ENCODE assay signal across 10 mouse cellular contexts in genomic region chr8:87847796-87848195, GRCm38 (mm10).
A peak's percentile ranks its signal among the peaks of the same experiment; 100 is the strongest.
DNase-seq lines count a peak whose midpoint lies in the region; ATAC-seq and TF ChIP-seq lines count a peak whose summit lies in the region.
"Had no signal": no experiment of that assay in that cellular context is flagged by ENCODE, and none has a peak within 500 bp of the region (broad histone marks: within the 10 kb centered on the region; RNA-seq: fewer than 3 reads in every experiment).

No protein-coding gene starts in this region.

- H3K4me2 ChIP-seq in hindbrain, postnatal 0 days (ENCODE audit: low read depth, low read length), result no peak overlapping the region
- H3K4me2 ChIP-seq in hindbrain, embryonic 12.5 days (replicated peaks), result no peak overlapping the region

- intact Hi-C loops in heart, postnatal 14 days (cut with DNase I), result no loop called here

- peaks cover 13% of the 10 kb centered on the region for H3K4me1 ChIP-seq in hindbrain, postnatal 0 days (ENCODE audit: insufficient read depth, low read length)
- peaks cover 9% of the 10 kb centered on the region for H3K4me1 ChIP-seq in hindbrain, embryonic 12.5 days
- H3K4me1 ChIP-seq: megakaryocyte, embryonic 14.5 days had no signal

- no peak for TF ChIP-seq CTCF in hindbrain, postnatal 0 days (IDR thresholded peaks at IDR 0.05; ENCODE audit: low read depth)

- peak overlapping the region; percentile 2; the same call in 1 of the 2 replicates for H3K27ac ChIP-seq in hindbrain, postnatal 0 days
- H3K27ac ChIP-seq in hindbrain, embryonic 12.5 days, result no peak overlapping the region

- H3K4me3 ChIP-seq in hindbrain, postnatal 0 days (ENCODE audit: low read length), result no peak overlapping the region
- no peak overlapping the region for H3K4me3 ChIP-seq in hindbrain, embryonic 12.5 days
- H3K4me3 ChIP-seq: megakaryocyte, embryonic 14.5 days had no signal

- peak; percentile 85 for ATAC-seq in hindbrain, postnatal 0 days
- ATAC-seq in hindbrain, embryonic 12.5 days (ENCODE audit: low FRiP score), result no peak
- no peak for ATAC-seq in activated CD4-positive, CD25-positive, alpha-beta regulatory T cell, adult 4 months

- H3K27me3 ChIP-seq in hindbrain, postnatal 0 days (ENCODE audit: insufficient read depth, low read length), result no peaks in the 10 kb centered on the region
- no peaks in the 10 kb centered on the region for H3K27me3 ChIP-seq in hindbrain, embryonic 12.5 days
- H3K27me3 ChIP-seq: megakaryocyte, embryonic 14.5 days had no signal

- WGBS in hindbrain, postnatal 0 days, result 41% methylated on average over 6 of the region's 6 CpGs
- 75% methylated on average over 6 of the region's 6 CpGs for WGBS in hindbrain, embryonic 12.5 days

- H3K36me3 ChIP-seq in hindbrain, postnatal 0 days (ENCODE audit: insufficient read depth, low read length), result no peaks in the 10 kb centered on the region
- H3K36me3 ChIP-seq in hindbrain, embryonic 12.5 days, result 0 out of 2 replicates have a peak, but pooled peaks cover 12% of the 10 kb centered on the region

- 0 out of 2 replicates have a peak overlapping the region, but pooled peaks have one; percentile 4 for H3K9ac ChIP-seq in hindbrain, postnatal 0 days (replicated peaks; ENCODE audit: low read length)
- H3K9ac ChIP-seq in hindbrain, embryonic 12.5 days, result no peak overlapping the region

- H3K9me3 ChIP-seq in hindbrain, postnatal 0 days (ENCODE audit: low read length), result no peaks in the 10 kb centered on the region
- no peaks in the 10 kb centered on the region for H3K9me3 ChIP-seq in hindbrain, embryonic 12.5 days (replicated peaks)
- H3K9me3 ChIP-seq: megakaryocyte, embryonic 14.5 days had no signal

- peak; percentile 41 for DNase-seq in hindbrain, postnatal 0 days (ENCODE audit: low spot score)
- peak; percentile 85 for DNase-seq in brain, adult 2 months (ENCODE audit: low read depth, low spot score)
- DNase-seq in cerebellum, postnatal 25 days, result peak; percentile 58 to 71
- peak; percentile 22 to 38 for DNase-seq in heart, postnatal 14 days
- no peak for DNase-seq in kidney, postnatal 10 days
- no peak for DNase-seq in embryo, embryonic 11 days
- DNase-seq: retina, postnatal 1 day had no signal

Comparison
In these comparisons a context has a peak if more than half of its experiments do, and no peak if none do; other contexts are left out.
1. DNase-seq: peak in hindbrain, postnatal 0 days (single experiment), brain, adult 2 months (single experiment), cerebellum, postnatal 25 days (2 of 2) and heart, postnatal 14 days (2 of 2); none in kidney, postnatal 10 days (single experiment) and embryo, embryonic 11 days (single experiment).